Mouse (Mus musculus) monocyte, adult 5-6 weeks (primary cell): ENCODE measurements around the gene Hvcn1. TPM values are rescaled to one million over a fixed set of nuclear protein-coding genes. Genes with fewer than 3 reads are reported as not detected.
A peak's percentile ranks its signal among the peaks of the same experiment; 100 is the strongest.

Experiments
- ATAC-seq: fragments of 153-309, 156-312 bp; replicated peaks from 2 replicates; pipeline ENCODE4 v1.8.0; 2017; ENCODE audit warnings: mild to moderate bottlenecking; ENCODE audit not compliant: low TSS enrichment, insufficient number of reproducible peaks, severe bottlenecking, poor library complexity, low FRiP score
- total RNA-seq: library from RNA; stranded (forward); fragments of 200-1000, 200-491, 200-594 nt; gene quantifications from 3 replicates; pipeline ENCODE4 v1.2.3, GENCODE M21; 2017

Gene Hvcn1
- total RNA-seq, 1 experiment from 2014 or later = 25.7 TPM

DNA sequence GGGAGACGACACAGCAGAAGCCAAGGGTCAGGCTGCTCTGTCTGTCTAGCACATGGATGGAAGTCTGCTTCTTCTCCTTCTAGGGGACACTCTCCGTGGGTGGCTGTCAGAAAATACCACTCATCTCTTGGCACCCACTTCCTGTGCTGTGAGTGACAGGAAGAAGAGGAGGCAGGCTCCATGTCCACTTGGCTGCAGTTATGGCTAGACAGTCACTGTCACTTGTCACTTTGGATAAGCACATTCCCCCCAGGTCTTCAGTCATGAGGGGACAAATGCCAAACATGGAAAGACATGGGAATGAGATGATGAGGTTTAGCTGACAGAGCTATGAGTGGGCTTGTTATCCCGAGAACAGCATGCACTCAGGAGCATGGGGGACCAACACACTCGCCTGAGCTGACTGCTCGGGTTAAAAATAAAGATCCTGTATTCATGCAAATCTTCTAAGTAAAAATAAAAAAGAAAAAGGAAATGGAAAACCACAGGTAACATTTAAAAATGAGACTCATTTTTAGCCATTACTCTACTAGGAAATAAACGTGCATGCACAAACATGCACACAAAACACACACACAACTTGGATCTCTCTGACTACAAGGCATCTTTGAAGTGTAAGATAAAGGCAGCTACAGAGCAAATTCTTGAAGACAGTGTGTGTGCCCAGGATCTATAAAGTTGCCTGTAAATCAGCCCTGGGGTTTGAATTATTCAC, 51.6 kb downstream of the Hvcn1 start:
- ATAC-seq = peak; percentile 40

- no peak for ATAC-seq
Observed at GRCm38 (mm10) chr5:122262104-122262503, 55.5 kb downstream of the Hvcn1 start.

GRCm38 (mm10) chr5:122263933-122264905, 57.6 kb downstream of the Hvcn1 start, which contains the start of gene Tctn1:
Tctn1 (minus strand) TSS chr5:122264460.
- ATAC-seq = peak; percentile 90

DNA sequence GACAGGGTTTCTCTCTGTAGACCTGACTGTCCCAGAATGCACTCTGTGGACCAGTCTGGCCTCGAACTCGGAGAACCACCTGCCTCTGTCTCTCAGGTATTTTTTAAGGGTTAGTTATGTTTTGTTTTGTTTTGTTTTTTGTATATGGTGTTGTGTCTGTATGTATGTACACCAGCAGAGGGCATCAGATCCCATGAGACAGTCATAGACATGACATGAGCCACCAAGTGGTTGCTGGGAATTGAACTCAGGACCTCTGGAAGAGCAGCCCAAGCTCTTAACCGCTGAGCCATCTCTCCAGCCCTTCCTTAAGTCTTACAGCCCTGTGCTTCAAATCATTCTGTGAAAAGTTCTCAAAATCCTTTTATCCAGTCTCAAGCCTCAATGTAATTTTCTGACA, 58.6 kb downstream of the Hvcn1 start:
- ATAC-seq = no peak

DNA sequence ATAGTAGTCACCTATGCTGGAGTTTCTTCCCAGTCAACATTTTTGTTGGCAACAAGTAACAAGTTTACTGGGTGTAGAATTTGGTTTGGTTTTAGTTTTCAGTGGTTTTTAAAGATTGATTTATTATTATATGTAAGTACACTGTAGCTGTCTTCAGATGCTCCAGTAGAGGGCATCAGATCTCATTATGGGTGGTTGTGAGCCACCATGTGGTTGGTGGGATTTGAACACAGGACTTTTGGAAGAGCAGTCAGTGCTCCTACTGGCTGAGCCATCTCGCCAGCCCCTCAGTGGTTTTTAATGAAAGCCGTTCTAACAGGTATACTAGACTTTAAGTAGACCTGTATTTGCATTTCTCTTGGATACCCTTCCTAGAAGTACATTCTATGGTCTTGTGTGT, 59.3 kb downstream of the Hvcn1 start:
- no peak for ATAC-seq

- no peak for ATAC-seq
Observed at GRCm38 (mm10) chr5:122267136-122267535, 60.5 kb downstream of the Hvcn1 start.

DNA sequence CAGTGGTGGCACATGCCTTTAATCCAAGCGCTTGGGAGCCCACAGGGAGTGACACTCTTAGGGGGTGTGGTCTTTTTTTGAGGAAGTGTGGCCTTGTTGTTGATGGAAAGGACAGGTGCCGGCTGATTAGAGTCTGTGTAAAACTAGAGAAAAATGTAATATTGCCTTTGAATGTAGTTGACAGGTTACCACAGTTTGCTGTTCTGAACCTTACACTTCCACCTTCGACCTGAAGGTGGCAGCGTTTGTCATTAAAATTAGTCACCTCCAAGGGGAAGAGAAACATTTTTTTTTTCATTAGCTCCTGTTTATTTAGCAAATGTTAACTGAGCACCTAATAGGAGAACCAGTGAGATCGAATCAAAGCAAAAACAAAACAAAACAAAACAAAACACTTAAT, 61.3 kb downstream of the Hvcn1 start:
- ATAC-seq = peak; percentile 11; the same call in 1 of the 2 replicates

DNA sequence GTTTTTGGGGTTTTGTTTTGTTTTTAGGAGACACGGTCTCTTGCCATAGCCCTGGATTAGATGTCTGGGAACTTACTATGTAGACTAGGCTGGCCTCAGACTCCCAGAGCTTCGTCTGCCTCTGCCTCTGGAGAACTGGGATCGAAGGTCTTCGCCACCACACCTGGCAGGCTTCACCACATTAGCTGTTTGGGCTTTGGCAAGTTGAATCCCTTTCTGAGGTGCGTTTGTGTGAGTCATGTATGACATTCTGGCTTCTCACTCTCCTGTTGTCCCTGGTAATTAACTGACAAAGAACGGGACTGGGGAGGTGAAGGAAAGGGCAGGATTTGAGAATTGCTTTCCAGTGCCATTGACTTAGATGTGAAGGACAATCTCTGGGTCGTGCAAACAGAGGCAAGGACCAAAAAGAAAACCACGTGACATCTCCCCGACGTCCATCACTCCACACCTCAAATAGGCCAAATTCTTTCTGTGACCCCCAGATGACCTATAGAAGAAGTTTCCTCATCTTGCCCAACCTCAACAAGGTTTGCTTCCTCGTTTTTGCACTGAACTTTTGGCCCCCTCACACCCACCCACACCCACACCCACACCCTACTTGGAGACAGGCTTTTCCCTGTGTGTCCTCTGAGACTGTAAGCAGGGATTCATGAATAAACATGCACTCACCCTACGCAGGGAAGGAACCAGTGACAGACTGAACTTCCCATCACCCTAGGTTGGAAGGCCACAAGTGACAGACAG, 62.4 kb downstream of the Hvcn1 start:
- peak; percentile 75 for ATAC-seq

- no peak for ATAC-seq
Observed at GRCm38 (mm10) chr5:122272821-122273220, 66.2 kb downstream of the Hvcn1 start.

- peak; percentile 95 for ATAC-seq
Observed at GRCm38 (mm10) chr5:122274785-122275184, 68.2 kb downstream of the Hvcn1 start.

- no peak for ATAC-seq
Observed at GRCm38 (mm10) chr5:122278946-122279345, 72.3 kb downstream of the Hvcn1 start.

DNA sequence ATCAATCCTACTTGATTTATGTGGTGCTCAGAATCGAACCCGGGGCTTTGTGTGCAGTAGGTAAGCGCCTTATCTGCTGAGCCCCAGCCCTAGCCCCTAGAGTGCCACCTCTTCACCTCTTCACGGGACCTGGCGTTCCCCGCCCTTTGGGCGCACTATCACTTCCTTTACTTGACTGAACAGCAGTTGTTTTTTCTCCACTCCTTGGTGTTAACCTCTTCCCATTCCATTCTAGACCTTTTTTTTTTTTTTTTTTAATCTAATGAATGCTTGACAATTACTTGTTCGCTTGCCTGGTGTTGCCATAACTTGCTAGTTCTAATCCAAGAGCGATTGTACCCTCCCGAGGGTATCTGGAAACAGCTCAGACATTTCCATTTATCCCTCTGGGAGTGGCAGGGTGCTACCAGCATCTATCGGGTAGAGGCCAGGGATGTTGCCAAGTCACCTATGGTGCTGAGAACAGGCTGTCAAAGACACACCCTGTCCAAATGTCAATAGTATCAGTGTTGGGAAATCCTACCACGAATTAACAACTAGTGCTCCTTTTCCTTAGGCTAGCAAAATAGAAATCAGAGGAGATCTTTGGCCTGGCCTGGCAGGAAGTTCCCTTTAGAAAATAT, 73.3 kb downstream of the Hvcn1 start:
- ATAC-seq = no peak

GRCm38 (mm10) chr5:122280422-122280826, 73.8 kb downstream of the Hvcn1 start:
- ATAC-seq = no peak

DNA sequence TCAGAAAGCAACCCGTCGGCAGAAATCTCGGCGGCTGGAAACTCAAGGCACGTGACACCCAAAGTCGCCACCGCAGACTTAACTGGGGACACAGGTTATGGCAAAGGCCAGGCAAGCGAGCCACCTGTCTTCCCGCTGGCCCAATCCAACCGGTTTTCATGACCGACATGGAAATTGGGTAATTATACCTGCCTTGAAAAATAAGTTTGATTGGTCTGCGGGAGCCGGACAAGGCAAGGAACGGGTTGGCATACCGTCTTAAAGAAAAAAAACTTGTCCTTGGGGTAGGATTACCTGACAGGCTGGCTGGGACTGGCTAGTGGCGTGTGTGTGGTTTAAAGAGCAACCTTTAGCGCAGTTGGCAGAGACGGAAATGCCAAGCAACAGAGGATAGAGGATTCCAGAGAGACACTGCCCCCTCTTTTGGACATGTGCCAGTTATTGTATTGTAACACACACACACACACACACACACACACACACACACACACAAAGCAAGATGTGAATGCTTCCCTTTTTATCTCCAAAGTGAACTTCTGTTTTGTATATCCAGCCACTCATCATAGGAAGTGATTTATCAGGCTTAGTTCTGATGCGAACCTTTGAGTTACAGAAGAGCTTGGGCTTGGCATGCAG, 74.3 kb downstream of the Hvcn1 start:
- peak; percentile 57 for ATAC-seq

DNA sequence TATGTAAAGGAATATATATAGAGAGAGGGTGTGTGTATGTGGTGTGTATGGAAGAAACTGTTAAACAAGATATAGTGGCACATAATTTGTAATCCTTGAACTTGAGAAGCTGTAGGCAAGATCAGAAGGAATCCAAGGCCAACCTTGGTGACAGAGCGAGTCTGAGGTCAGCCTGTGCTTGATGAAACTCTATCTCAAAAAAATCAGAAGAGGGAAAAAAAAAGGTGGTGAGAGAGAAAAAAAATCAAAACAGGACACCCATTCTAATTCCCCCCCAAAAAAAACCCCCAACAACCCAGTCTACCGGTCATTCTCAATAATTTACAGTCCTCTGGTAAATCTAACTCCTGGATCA, 77.2 kb downstream of the Hvcn1 start:
- ATAC-seq = no peak

DNA sequence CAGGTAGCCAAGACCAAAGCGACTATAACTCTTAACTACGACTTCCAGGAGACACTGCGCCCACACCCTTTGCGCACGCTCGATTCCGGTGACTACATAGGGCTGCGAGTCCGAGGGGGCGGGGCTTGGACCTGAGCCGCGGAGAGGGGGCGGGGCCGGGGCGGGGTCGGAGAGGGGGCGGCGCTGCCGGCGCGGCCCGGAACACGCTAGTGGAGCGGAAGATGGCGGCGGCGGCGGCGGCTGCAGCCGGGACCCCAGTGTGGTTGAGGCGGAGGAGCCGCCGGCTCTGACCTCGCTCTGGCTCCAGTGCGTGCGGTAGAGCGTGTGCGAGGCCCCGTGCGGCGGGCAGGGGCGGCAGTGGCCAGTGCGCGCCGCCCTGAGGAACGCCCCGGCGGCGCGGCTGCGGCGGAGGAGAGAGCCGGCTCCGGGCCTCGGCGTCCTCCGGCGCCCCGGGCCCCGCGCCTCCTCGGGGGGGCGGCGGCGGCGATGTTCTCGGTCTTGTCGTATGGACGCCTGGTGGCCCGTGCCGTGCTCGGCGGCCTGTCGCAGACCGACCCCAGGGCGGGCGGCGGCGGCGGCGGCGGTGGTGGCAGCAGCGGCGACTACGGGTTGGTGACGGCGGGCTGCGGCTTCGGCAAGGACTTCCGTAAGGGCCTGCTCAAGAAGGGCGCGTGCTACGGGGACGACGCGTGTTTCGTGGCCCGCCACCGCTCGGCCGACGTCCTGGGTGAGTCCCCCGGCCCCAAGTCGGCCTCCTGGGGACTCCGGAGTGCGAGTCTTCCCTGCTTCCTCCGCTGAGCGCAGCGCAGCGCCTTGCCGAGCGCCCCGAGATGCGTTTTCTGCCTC, 77.8 kb downstream of the Hvcn1 start, which contains the start of gene Pptc7:
Gene Pptc7 (plus strand): TSS at position 183 of the 846 bp plus-strand sequence.
- peak; percentile 81 for ATAC-seq

- ATAC-seq = no peak
Observed at GRCm38 (mm10) chr5:122285029-122285766, 78.6 kb downstream of the Hvcn1 start.
